Mouse (Mus musculus): ENCODE measurements around the gene Glis3.

- TF ChIP-seq CTCF (IDR thresholded peaks at IDR 0.05; ENCODE audit: insufficient read depth, low read length) (no peak), POLR2A (IDR thresholded peaks at IDR 0.05; ENCODE audit: borderline replicate concordance, extremely low read depth, low read depth, low read length) (no peak)
Observed at GRCm38 (mm10) chr19:28382168-28382911, 297.5 kb downstream of the Glis3 start.

Measured in lung, adult 2 months (tissue).